Mouse (Mus musculus) neural tube, embryonic 13.5 days (tissue): ENCODE measurements at regions not wholly inside any gene's neighbourhood (a gene's known extent, or its start where the extent isn't known, plus 50 kb on each side); places are given as distances from the start of the nearest gene placed in this dataset.

Experiments used
- ATAC-seq: fragments of 200-750 bp; cut with Nextera tagmentation; 2 replicates; pipeline ENCODE4 v1.8.0; 2017; ENCODE audit warnings: low read depth, mild to moderate bottlenecking, moderate TSS enrichment, moderate library complexity
- H3K27ac ChIP-seq: fragments of 300-500 bp; sonication (generic); replicated peaks from 2 replicates; pipeline ENCODE4 v1.5.1; 2015; ENCODE audit warnings: moderate library complexity, mild to moderate bottlenecking, inconsistent platforms
- H3K27me3 ChIP-seq: fragments of 300-500 bp; sonication (generic); 2 replicates; pipeline ENCODE4 v1.6.1; 2015; ENCODE audit warnings: mild to moderate bottlenecking, inconsistent platforms
- H3K36me3 ChIP-seq: fragments of 300-500 bp; sonication (generic); 2 replicates; pipeline ENCODE4 v1.6.1; 2015; ENCODE audit warnings: mild to moderate bottlenecking, inconsistent platforms
- H3K4me1 ChIP-seq: fragments of 300-500 bp; sonication (generic); replicated peaks from 2 replicates; pipeline ENCODE4 v1.6.1; 2015; ENCODE audit warnings: inconsistent platforms
- H3K4me2 ChIP-seq: fragments of 300-500 bp; sonication (generic); 2 replicates; pipeline ENCODE4 v1.6.1; 2015; ENCODE audit warnings: inconsistent platforms, mild to moderate bottlenecking, moderate library complexity
- H3K4me3 ChIP-seq: fragments of 300-500 bp; sonication (generic); 2 replicates; pipeline ENCODE4 v1.5.1; 2015; ENCODE audit warnings: mild to moderate bottlenecking, inconsistent platforms
- H3K9ac ChIP-seq: fragments of 300-500 bp; sonication (generic); 2 replicates; pipeline ENCODE4 v1.6.1; 2015; ENCODE audit warnings: moderate library complexity, mild to moderate bottlenecking, inconsistent platforms
- H3K9me3 ChIP-seq: fragments of 300-500 bp; sonication (generic); 2 replicates; pipeline ENCODE4 v1.6.1; 2016; ENCODE audit warnings: inconsistent platforms
- whole genome bisulfite sequencing: fragments of 180-500 bp; shearing (Covaris S2); methylation state at CpG from one replicate; pipeline ENCODE4 v1.1.7; 2015; 5-methylcytosine and 5-hydroxymethylcytosine counted together

GRCm38 (mm10) chr6:67128503-67129463 is 91.5 kb upstream of the Gadd45a start:
- ATAC-seq, result no peak
- Histone ChIP-seq H3K36me3 (no peaks in the 10 kb centered on the region), H3K9ac (no peak overlapping the region), H3K9me3 (no peaks in the 10 kb centered on the region), H3K27me3 (no peaks in the 10 kb centered on the region), H3K4me1 (0 out of 2 replicates have a peak, but pooled peaks cover 9% of the 10 kb centered on the region), H3K27ac (no peak overlapping the region), H3K4me3 (no peak overlapping the region), H3K4me2 (no peak overlapping the region)
- WGBS, result 60% methylated on average over 16 of the region's 16 CpGs

- H3K27me3 ChIP-seq, result no peaks in the 10 kb centered on the region
- H3K4me3 ChIP-seq, result no peak overlapping the region
- no peak overlapping the region for H3K4me2 ChIP-seq
- H3K4me1 ChIP-seq, result 0 out of 2 replicates have a peak, but pooled peaks cover 9% of the 10 kb centered on the region
- no peaks in the 10 kb centered on the region for H3K9me3 ChIP-seq
- no peak overlapping the region for H3K9ac ChIP-seq
- H3K36me3 ChIP-seq, result no peaks in the 10 kb centered on the region
- WGBS, result 92% methylated on average over 4 of the region's 4 CpGs
- no peak overlapping the region for H3K27ac ChIP-seq
- no peak for ATAC-seq
Measured at GRCm38 (mm10) chr6:67127727-67128126, 90.5 kb upstream of the Gadd45a start.

DNA sequence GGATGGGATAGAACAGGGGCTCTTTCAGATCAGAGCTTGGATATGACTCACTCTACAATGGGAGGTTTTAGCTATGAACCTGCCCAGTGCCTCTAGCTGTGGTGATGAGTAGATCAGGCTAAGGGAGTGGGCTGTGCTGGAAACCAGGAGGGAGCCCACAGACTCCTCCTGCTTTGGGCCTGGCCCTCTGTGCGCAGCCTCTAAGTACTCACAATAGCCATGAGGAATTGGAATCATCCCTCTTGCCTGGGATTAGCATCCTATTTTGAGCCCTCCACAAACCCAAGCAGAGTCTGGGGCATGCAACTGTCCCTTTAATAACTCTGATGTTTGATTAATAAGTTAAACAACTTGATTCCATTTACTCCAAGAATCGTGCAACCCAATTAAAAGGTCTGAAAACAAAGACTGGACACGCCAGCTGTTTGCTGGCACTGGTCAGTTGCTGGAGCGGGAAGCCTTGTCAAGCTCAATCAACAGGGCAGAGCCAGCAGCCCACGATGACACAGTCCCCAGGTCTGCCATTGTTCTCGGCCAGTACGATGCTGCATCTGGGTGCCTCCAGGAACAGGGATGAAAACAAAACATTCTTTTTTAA is 88.6 kb upstream of the Gadd45a start:
- Histone ChIP-seq H3K9me3 (no peaks in the 10 kb centered on the region), H3K4me3 (no peak overlapping the region), H3K27me3 (no peaks in the 10 kb centered on the region), H3K27ac (no peak overlapping the region), H3K4me2 (no peak overlapping the region), H3K9ac (no peak overlapping the region), H3K36me3 (no peaks in the 10 kb centered on the region), H3K4me1 (0 out of 2 replicates have a peak, but pooled peaks cover 9% of the 10 kb centered on the region)
- WGBS, result 58% methylated on average over 7 of the region's 7 CpGs
- ATAC-seq, result no peak

DNA sequence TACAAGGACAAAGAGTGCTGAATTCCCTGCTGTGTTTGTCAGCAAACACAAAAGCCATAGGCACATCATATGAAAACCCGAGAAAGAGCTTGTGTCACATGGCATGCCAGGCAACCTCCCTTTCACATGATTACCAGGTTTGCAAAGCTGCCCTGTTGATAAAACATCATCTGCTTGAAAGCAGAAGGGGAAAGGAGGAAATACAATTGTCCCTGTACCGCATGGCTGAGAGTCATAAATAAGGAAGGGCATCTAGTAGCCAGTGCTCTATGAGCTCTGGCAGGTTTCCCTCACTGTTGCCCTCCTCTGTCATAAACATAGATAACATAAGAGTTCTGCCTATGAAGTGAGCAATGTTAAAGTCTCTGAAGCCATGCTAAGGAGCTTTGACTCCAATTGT is 86.8 kb upstream of the Gadd45a start:
- 0 out of 2 replicates have a peak, but pooled peaks cover 3% of the 10 kb centered on the region for H3K4me1 ChIP-seq
- no peak overlapping the region for H3K27ac ChIP-seq
- WGBS, result 45% methylated on average over 2 of the region's 2 CpGs
- no peak overlapping the region for H3K4me3 ChIP-seq
- no peak for ATAC-seq
- H3K27me3 ChIP-seq, result no peaks in the 10 kb centered on the region
- no peak overlapping the region for H3K4me2 ChIP-seq
- no peaks in the 10 kb centered on the region for H3K36me3 ChIP-seq
- no peak overlapping the region for H3K9ac ChIP-seq
- no peaks in the 10 kb centered on the region for H3K9me3 ChIP-seq

DNA sequence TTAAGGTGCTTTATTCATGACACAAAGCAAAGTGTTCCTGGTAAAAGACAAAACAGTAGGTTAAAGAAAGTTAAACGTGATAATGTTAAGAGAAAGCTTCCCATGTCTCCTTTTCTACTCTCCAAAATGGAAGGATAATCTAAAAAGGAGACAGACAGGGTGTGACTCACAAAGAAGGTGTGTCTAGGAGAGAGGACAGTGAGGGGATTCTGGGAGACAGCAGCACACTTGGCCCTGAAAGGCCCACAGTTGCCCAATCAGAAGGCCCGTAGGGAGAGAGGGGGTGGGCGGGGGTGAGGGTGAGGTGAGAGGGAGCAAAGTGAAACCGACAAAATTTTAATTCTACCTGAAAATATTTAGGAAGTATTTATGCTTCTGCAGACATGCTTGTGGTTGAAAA is 85.8 kb upstream of the Gadd45a start:
- no peak overlapping the region for H3K4me3 ChIP-seq
- H3K9me3 ChIP-seq, result no peaks in the 10 kb centered on the region
- no peaks in the 10 kb centered on the region for H3K27me3 ChIP-seq
- no peak overlapping the region for H3K27ac ChIP-seq
- H3K4me1 ChIP-seq, result no peaks in the 10 kb centered on the region
- 81% methylated on average over 4 of the region's 4 CpGs for WGBS
- H3K9ac ChIP-seq, result no peak overlapping the region
- no peak for ATAC-seq
- no peaks in the 10 kb centered on the region for H3K36me3 ChIP-seq
- no peak overlapping the region for H3K4me2 ChIP-seq

DNA sequence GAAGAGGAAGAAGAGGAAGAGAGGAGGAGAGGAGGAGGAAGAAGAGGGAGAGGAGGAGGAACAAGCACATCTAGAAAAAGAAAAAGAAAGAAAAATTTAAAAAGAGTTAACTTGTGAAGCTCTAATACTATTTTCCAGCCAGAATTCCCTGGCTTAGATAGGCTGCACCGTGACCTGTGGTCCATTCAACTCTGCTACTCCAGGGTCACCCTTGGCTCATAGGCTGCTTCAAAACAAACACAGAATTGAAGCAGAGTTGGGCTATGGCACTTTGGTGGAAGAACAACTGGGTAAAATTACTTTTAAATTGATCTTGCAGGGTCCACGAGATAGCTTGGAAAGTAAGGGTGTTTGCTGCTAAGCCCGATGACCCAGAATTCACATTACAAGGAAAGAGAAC is 79.0 kb upstream of the Gadd45a start:
- H3K36me3 ChIP-seq, result no peaks in the 10 kb centered on the region
- no peak overlapping the region for H3K9ac ChIP-seq
- no peaks in the 10 kb centered on the region for H3K9me3 ChIP-seq
- H3K4me2 ChIP-seq, result no peak overlapping the region
- WGBS, result 84% methylated on average over 3 of the region's 3 CpGs
- no peak overlapping the region for H3K27ac ChIP-seq
- H3K4me3 ChIP-seq, result no peak overlapping the region
- peaks cover 14% of the 10 kb centered on the region for H3K4me1 ChIP-seq
- ATAC-seq, result no peak
- H3K27me3 ChIP-seq, result peaks cover 15% of the 10 kb centered on the region; the same call in 1 of the 2 replicates

GRCm38 (mm10) chr6:67115505-67116303 is 78.4 kb upstream of the Gadd45a start:
- 30% methylated on average over 1 of the region's 1 CpGs for WGBS
- Histone ChIP-seq H3K27ac (no peak overlapping the region), H3K36me3 (no peaks in the 10 kb centered on the region), H3K4me1 (peaks cover 14% of the 10 kb centered on the region), H3K4me3 (no peak overlapping the region), H3K9me3 (no peaks in the 10 kb centered on the region), H3K27me3 (peaks cover 15% of the 10 kb centered on the region; the same call in 1 of the 2 replicates), H3K4me2 (no peak overlapping the region), H3K9ac (no peak overlapping the region)
- ATAC-seq, result no peak

- peaks cover 14% of the 10 kb centered on the region for H3K4me1 ChIP-seq
- H3K36me3 ChIP-seq, result no peaks in the 10 kb centered on the region
- H3K27me3 ChIP-seq, result peaks cover 15% of the 10 kb centered on the region; the same call in 1 of the 2 replicates
- ATAC-seq, result no peak
- no peak overlapping the region for H3K4me2 ChIP-seq
- WGBS, result 81% methylated on average over 4 of the region's 4 CpGs
- H3K4me3 ChIP-seq, result no peak overlapping the region
- H3K9ac ChIP-seq, result no peak overlapping the region
- H3K9me3 ChIP-seq, result no peaks in the 10 kb centered on the region
- no peak overlapping the region for H3K27ac ChIP-seq
Measured at GRCm38 (mm10) chr6:67114753-67115152, 77.5 kb upstream of the Gadd45a start.

DNA sequence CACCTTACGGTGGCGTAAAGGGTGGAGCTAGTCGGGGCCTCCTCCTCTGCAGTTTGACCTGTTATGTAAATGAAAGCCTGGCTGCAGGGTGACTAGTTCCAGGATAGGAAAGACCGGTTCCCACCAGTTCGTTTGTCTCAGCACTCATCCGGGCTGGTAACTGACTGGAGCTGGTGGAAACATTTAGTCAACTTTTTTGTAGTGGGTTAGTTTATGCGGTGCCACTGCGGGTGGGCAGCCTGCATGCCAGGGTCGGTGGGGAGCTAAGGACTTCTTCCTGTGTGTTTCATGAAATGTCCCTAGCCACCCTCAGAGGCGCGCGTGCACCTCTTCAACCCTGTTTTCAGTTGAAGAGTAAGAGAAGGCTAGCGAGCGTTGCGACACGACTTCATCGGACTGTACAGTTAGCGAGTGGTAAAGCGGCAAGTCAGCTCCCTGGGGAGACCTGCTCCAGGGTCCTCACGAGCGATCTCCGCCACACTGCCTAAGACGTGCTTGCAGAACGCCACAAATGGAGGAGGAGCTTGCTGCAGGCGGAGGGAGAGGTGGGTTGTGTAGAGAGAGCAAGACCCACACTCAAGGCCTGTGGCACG is 76.5 kb upstream of the Gadd45a start:
- peak; percentile 60; the same call in 1 of the 2 replicates for ATAC-seq

GRCm38 (mm10) chr6:67113261-67113660 is 76.0 kb upstream of the Gadd45a start:
- no peak for ATAC-seq
- 73% methylated on average over 4 of the region's 4 CpGs for WGBS
- H3K4me2 ChIP-seq, result peak overlapping the region; percentile 58

More for the DNA sequence above, 76.5 kb upstream of the Gadd45a start:
- Histone ChIP-seq H3K4me3 (peak overlapping the region; percentile 28), H3K9me3 (no peaks in the 10 kb centered on the region), H3K36me3 (no peaks in the 10 kb centered on the region), H3K4me2 (peak overlapping the region; percentile 58), H3K27ac (no peak overlapping the region), H3K27me3 (peaks cover 15% of the 10 kb centered on the region; the same call in 1 of the 2 replicates), H3K9ac (peak overlapping the region; percentile 47; the same call in 1 of the 2 replicates), H3K4me1 (peaks cover 14% of the 10 kb centered on the region)
- 7% methylated on average over 26 of the region's 26 CpGs for WGBS

DNA sequence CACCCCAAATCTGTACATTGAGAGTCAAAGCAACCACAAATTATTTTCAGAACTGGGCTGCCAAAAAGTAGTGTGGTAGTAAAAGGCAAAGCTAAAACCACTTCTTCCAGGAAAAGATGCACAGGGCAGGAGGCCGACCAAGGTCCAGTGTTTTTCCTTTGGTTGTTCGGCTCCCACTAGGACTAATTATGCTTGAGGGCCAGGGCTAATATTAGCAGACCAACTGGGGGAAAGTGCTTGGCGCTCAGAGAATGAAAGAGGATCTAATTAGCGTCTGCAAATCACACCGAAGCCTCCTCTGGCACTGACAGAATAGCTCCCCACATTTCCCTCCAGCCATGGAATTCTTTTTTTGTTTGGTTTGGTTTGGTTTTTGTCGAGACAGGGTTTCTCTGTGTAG is 75.1 kb upstream of the Gadd45a start:
- Histone ChIP-seq H3K9ac (no peak overlapping the region), H3K36me3 (no peaks in the 10 kb centered on the region), H3K4me3 (no peak overlapping the region), H3K4me1 (peaks cover 14% of the 10 kb centered on the region), H3K27ac (no peak overlapping the region), H3K9me3 (no peaks in the 10 kb centered on the region), H3K4me2 (no peak overlapping the region), H3K27me3 (peaks cover 15% of the 10 kb centered on the region; the same call in 1 of the 2 replicates)
- WGBS, result 32% methylated on average over 6 of the region's 6 CpGs
- ATAC-seq, result no peak

More at GRCm38 (mm10) chr6:67113261-67113660, 76.0 kb upstream of the Gadd45a start:
- no peaks in the 10 kb centered on the region for H3K36me3 ChIP-seq
- H3K4me3 ChIP-seq, result no peak overlapping the region
- no peaks in the 10 kb centered on the region for H3K9me3 ChIP-seq
- peaks cover 15% of the 10 kb centered on the region; the same call in 1 of the 2 replicates for H3K27me3 ChIP-seq
- H3K9ac ChIP-seq, result no peak overlapping the region
- H3K27ac ChIP-seq, result no peak overlapping the region
- H3K4me1 ChIP-seq, result peaks cover 14% of the 10 kb centered on the region
